Mouse (Mus musculus) left cerebral cortex, adult 8-10 months (tissue): Measurements from ENCODE around the gene Hinfp. TPM values are rescaled to one million over a fixed set of nuclear protein-coding genes. Genes with fewer than 3 reads are reported as not detected.
"Not testable (repeated sequence)": the region's sequence is repeated elsewhere in the genome, so short reads cannot be mapped to it uniquely, and the experiment has no call there.

Experiments
- DNase-seq, 2 experiments: peaks; one replicate each; pipeline ENCODE4 v3.0.0; 2022; ENCODE audit warnings: low spot score in 2 of 2
- total RNA-seq, 4 experiments: library from RNA; stranded (reverse); gene quantifications; 2 replicates each; pipeline ENCODE4 v1.2.4; 2022

Gene Hinfp
- total RNA-seq = 10 to 100 TPM; 30.2 to 34.9 (median 33.3) TPM

DNA sequence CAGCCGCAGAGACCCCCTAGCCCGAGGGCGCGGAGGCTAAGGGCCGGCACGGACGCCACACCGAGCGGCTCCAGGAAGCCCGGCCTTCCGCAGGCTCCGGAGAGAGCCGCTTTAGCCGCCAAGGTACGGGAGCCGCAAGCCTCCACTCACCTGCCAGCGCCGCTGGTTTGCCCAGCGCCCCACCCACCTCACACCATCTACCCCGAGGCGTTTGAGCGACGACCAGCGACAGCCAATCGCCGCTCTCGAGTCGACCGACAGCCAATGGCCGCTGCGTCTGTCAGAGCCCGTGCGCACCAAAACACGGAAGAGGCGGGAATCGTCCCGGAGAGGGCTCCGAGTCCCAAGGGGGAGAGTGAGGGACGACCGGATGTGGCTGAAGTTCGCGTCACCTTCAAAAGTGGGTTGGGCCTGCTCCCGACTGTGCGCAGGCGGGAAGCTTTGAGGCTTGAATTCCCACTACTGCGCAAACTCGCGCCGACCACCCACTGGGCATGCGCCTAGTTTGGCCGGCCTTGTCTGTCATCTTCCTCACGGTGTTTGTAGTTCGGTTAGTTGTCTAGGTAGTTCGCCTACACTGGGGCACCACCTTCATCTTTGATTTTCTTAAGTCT is at the start of gene Hinfp:
Hinfp (minus strand) TSS at position 206 of the 614 bp plus-strand sequence.
- peak; percentile 91 to 99 for DNase-seq

DNA sequence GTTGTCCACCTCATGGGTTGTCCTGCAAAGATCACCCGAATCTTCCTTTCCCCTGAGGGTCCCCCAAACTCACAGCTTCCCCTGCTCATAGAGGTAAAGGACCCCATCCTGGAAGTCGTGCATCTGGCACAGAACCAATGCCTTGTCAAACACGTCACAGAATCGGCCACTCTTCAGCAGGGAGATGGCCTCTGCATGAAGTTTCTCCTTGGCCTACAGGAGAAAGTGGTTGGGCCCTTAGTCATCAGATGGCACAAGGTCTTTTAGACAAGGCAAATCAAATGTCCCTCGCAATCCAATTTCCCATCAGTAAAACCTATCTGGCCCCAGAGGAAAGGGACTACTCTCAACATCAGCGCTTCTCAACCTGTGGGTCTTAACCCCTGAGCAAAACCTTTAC is 47.7 kb upstream of the Hinfp start:
- DNase-seq = no peak

DNA sequence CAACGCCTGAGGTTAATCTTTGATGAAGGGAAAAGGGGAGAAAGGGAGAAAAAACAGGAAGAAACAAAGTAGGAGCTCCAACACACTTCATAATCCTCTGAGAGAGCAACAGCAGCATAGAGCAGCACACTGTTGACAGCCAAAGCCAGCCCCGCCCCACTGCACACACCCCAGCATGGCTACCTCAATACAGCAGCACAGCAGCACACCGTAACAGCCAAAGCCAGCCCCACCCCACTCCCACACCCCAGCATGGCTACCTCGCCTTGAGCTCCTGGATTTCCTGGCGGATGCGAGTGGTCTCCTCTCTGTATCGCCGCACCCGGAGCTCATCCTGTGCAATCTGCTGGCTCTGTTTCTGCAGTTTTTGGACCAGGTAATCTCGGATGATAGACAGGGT is 46.9 kb upstream of the Hinfp start:
- no peak for DNase-seq

DNA sequence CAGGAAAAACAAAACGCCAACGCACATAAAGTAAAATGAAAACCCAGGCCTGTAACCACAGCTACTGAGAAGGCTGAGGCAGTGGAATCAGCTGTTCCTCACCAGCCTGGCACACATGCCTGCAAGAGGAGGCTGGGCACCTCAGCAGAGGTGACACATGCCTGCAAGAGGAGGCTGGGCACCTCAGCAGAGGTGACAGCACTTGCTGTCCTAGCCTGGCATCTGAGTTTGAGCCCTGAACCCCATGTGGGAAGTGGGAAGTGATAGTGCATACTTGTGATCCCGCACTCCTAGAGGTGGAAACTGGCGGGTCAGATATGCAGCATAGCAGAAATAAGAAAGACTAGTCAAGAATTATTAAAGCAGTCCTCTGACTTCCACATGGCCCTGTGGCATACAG is 45.9 kb upstream of the Hinfp start:
- no peak for DNase-seq

GRCm38 (mm10) chr9:44348546-44348945 is 43.1 kb upstream of the Hinfp start:
- DNase-seq = no peak

DNA sequence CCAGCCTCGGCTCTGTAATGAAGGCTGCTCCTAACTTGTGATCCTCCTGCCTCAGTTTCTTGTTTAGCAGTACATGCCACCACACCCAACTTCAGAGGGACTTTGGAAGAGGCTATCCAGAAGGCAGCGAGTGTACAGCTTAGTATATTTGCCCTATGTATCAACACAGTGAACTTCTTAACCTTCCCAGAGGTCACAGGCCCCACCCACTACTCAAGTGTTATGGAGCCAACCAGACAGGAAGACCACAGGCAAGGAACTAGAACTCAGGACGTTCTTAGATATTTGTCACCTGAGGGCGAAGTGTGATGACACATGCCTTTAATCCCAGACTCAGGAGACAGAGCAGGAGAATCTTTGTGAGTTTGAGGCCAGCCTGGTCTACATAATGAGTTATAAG is 42.1 kb upstream of the Hinfp start:
- DNase-seq = no peak

GRCm38 (mm10) chr9:44347166-44347565 is 41.7 kb upstream of the Hinfp start:
- no peak for DNase-seq

DNA sequence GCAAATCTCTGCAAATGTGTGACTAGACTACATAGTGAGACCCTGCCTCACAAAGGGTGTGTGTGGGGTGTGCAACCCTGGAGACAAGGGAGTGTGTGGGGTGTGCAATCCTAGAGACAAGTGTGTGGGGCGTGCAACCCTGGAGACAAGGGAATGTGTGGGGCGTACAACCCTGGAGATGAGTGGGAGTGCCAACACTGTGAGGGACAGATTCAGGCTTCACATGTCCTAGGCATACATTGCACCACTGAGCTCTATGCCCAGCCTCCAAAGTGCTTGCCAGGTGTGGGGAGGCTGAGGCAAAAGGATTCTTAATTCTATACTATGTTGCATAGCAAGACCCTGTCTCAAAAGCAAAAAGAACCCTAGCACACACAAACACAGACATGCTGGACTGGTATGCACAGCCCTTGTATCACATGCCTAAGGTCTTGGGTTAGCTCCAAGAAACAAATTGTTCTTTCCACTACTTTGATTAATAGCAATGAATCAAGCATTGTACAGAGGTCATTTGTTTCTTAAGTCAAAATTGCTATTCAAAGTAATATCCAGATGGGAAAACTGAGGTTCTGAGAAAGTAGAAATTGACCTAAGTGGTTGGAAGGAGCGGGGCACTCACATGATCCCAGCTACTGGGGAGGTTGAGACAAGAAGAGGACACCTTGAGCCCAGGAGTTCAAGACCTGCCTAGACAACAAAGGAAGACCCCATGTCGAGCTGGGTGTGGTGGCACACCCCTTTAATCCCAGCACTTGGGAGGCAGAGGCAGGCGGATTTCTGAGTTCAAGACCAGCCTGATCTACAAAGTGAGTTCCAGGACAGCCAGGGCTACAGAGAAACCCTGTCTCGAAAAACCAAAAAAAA is 40.3 kb upstream of the Hinfp start:
- DNase-seq = peak in 1 of 2 experiments; percentile 50

GRCm38 (mm10) chr9:44343781-44344421 is 38.4 kb upstream of the Hinfp start, which contains the start of gene Hmbs:
TSS of gene Hmbs (minus strand) at chr9:44344228.
- DNase-seq = peak; percentile 67 to 83

- no peak for DNase-seq
Measured at GRCm38 (mm10) chr9:44343290-44343689, 37.8 kb upstream of the Hinfp start.

DNA sequence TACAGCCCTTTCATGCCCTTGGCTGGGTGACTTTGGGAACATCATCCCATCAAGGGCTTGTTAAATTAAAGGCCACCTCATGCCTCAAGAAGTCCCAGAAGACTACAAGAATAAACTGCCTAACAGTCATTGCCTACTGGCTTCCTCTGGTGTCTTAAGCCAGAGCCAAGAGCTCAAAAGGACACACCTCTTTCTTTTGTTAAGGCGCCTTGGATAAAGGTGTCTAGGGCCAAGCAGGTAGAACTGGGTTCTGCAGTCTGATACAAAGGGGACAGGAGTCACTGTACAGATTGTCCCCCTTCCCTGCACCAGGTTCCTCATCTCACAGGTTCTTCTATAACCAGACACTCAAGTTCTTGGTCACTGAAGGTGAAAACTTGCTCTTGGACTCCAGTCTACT is 37.1 kb upstream of the Hinfp start:
- DNase-seq = no peak

GRCm38 (mm10) chr9:44342173-44342572 is 36.7 kb upstream of the Hinfp start:
- DNase-seq = no peak

DNA sequence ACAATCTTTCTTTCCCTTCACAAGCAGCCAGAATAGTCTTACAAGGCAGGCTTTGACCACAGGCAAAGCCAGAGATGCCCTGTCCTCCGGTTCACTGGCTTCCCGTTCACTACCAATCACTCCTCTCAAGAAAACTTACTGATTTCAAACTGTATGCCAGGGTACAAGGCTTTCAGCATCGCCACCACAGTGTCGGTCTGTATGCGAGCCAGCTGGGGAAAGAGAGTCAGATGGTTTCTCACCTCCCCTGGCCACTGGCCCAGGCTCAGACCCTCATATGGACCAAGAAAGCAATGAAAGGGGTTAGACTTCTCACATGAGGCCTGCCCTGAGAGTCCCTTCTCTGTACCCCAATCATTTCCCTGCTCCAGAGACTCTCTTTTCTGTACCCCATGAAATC is 36.0 kb upstream of the Hinfp start:
- DNase-seq = no peak

DNA sequence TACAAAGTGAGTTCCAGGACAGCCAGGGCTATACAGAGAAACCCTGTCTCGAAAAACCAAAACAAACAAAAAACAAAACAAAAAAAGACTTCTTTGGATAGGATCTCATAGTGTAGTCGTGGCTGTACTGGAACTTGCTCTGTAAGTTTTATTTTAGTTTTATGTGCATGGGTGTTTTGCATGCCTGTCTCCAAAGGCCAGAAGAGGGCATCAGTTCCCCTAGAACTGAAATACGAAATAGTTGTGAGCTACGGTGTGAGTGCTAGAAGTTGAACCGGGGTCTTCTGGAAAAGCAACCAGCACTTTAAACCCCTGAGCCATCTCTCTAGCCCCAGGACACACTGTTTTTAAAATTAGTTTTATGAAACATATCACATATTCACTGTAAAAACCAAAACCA is 33.1 kb upstream of the Hinfp start:
- DNase-seq = no peak

DNA sequence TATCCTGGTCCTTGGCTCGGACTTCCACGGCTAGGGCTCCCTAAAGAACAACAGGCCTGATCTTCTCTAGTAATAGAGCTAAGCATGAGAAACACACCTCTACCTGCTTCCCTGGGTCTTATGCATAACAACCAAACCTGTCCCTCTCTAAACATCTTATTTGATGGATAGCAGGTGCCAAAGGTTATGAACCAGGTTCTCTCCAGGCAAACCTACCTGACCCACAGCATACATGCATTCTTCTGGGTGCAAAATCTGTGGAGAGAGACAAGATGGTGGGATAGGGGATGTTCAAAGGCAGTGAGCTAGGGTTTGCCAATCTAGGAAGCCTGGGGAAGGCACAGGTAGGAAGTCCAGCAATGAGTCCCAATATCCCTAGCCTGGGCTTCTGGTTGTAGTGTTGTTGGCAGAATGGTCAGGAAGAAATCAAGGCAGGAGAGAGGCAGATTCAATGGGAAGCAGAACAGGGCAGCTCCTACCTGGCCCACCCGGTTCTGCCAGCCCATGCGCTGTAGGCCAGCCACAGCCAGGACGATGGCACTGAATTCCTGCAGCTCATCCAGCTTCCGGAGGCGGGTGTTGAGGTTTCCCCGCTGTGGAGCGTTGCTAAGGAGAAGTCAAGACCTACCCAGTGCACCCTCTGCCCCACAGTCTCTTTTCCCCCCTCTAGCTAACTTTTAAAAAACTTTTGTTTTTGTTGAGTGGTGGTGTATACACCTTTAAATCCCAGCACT is 32.1 kb upstream of the Hinfp start:
- no peak for DNase-seq

DNA sequence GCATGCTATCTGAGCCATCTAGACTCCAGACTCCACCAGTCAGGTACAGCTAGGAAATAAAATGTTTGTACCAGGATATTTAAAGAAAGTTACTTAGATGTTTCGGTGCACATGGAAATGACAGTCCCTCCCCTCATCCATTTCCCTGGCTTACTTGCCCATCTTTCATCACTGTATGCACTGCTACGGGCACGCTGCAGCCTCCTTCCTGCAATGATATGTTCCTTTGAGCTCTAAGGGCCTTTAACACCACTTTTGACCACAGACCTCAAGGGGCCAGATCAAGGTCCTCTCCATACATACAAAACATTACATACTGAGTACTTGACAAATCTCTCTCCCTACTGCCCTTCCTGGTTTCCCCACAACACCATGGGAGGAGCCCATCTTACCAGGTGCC is 31.5 kb upstream of the Hinfp start:
- no peak for DNase-seq

- DNase-seq = not testable (repeated sequence)
Measured at GRCm38 (mm10) chr9:44336513-44336912, 31.0 kb upstream of the Hinfp start.

GRCm38 (mm10) chr9:44336093-44336406 is 30.6 kb upstream of the Hinfp start:
- no peak for DNase-seq

- DNase-seq = no peak
Measured at GRCm38 (mm10) chr9:44335331-44336092, 30.0 kb upstream of the Hinfp start.

GRCm38 (mm10) chr9:44334396-44335330 is 29.2 kb upstream of the Hinfp start, which contains the start of gene H2afx:
TSS of gene H2afx (plus strand) at chr9:44334694.
- peak; percentile 99 for DNase-seq
